Mouse (Mus musculus) myocyte (in vitro differentiated cells): ENCODE data around the gene 4931428F04Rik. TPM values are rescaled to one million over a fixed set of nuclear protein-coding genes. Genes with fewer than 3 reads are reported as not detected.
A peak's percentile ranks its signal among the peaks of the same experiment; 100 is the strongest.
"Not testable (repeated sequence)": the region's sequence is repeated elsewhere in the genome, so short reads cannot be mapped to it uniquely, and the experiment has no call there.

Experiments
- H3K27me3 ChIP-seq: one replicate; pipeline ENCODE4 v1.6.1; 2011; ENCODE audit not compliant: control insufficient read depth, insufficient read depth, insufficient read length
- H3K36me3 ChIP-seq: one replicate; pipeline ENCODE4 v1.6.1; 2011; ENCODE audit not compliant: control insufficient read depth, insufficient read depth
- H3K4me2 ChIP-seq: one replicate; pipeline ENCODE4 v1.6.1; 2011; ENCODE audit warnings: low read depth, control low read depth
- H3K4me3 ChIP-seq: one replicate; pipeline ENCODE4 v1.5.1; 2011; ENCODE audit warnings: mild to moderate bottlenecking, control low read depth, moderate library complexity
- H3K79me2 ChIP-seq: one replicate; pipeline ENCODE4 v1.6.1; 2011; ENCODE audit not compliant: control insufficient read depth, insufficient read depth
- H3ac ChIP-seq: one replicate; pipeline ENCODE4 v1.6.1; 2011; ENCODE audit not compliant: control insufficient read depth, insufficient read length
- CEBPB ChIP-seq: IDR thresholded peaks from 2 replicates; pipeline ENCODE4 v1.6.1; 2011; ENCODE audit warnings: mild to moderate bottlenecking, moderate library complexity; ENCODE audit not compliant: poor library complexity, insufficient read depth, severe bottlenecking
- E2F4 ChIP-seq: IDR thresholded peaks from one replicate; pipeline ENCODE4 v1.6.1; 2011; ENCODE audit warnings: mild to moderate bottlenecking, control low read depth, moderate library complexity; ENCODE audit not compliant: insufficient read depth
- MAX ChIP-seq: IDR thresholded peaks from one replicate; pipeline ENCODE4 v1.6.1; 2011; ENCODE audit warnings: low read depth, mild to moderate bottlenecking, control low read depth
- MYOD1 ChIP-seq, 3 experiments: IDR thresholded peaks; one replicate each; pipeline ENCODE4 v1.6.1; 2011; ENCODE audit warnings: control low read depth in 2 of 3, low read depth in 2 of 3, mild to moderate bottlenecking in 2 of 3, moderate library complexity in 1 of 3; ENCODE audit not compliant: insufficient read length in 2 of 3, control insufficient read depth in 1 of 3
- MYOG ChIP-seq, 3 experiments: IDR thresholded peaks; one replicate each; pipeline ENCODE4 v1.6.1; 2011; ENCODE audit warnings: control low read depth in 2 of 3, low read depth in 2 of 3, mild to moderate bottlenecking in 2 of 3; ENCODE audit not compliant: insufficient read length in 2 of 3, control insufficient read depth in 1 of 3, insufficient read depth in 1 of 3
- POLR2A ChIP-seq: IDR thresholded peaks from one replicate; pipeline ENCODE4 v1.6.1; 2011; ENCODE audit warnings: low read depth, mild to moderate bottlenecking, control low read depth, moderate library complexity; ENCODE audit not compliant: insufficient read length
- POLR2AphosphoS2 ChIP-seq: IDR thresholded peaks from one replicate; pipeline ENCODE4 v1.6.1; 2011; ENCODE audit warnings: low read depth, control low read depth; ENCODE audit not compliant: insufficient read length
- REST ChIP-seq: IDR thresholded peaks from one replicate; pipeline ENCODE4 v1.6.1; 2011; ENCODE audit warnings: mild to moderate bottlenecking, control low read depth, moderate library complexity; ENCODE audit not compliant: insufficient read depth, insufficient read length
- SRF ChIP-seq: IDR thresholded peaks from one replicate; pipeline ENCODE4 v1.6.1; 2011; ENCODE audit warnings: low read depth; ENCODE audit not compliant: control insufficient read depth, insufficient read length
- TCF12 ChIP-seq: IDR thresholded peaks from one replicate; pipeline ENCODE4 v1.6.1; 2011; ENCODE audit warnings: mild to moderate bottlenecking, control low read depth; ENCODE audit not compliant: poor library complexity, insufficient read depth, severe bottlenecking
- TCF3 ChIP-seq: IDR thresholded peaks from one replicate; pipeline ENCODE4 v1.6.1; 2011; ENCODE audit warnings: low read depth, control low read depth; ENCODE audit not compliant: insufficient read length
- USF1 ChIP-seq: IDR thresholded peaks from one replicate; pipeline ENCODE4 v1.6.1; 2011; ENCODE audit warnings: low read depth, mild to moderate bottlenecking, control low read depth, moderate library complexity
- polyA plus RNA-seq: library from polyadenylated mRNA; unstranded; fragments of >200 nt; fragmentation: generic; extraction: Trizol; gene quantifications from one replicate; pipeline ENCODE4 v1.2.1, GENCODE M21; 2012; ENCODE audit warnings: missing spikeins

The 4931428F04Rik gene
- polyA plus RNA-seq, 1 experiment: 6.2 TPM

DNA sequence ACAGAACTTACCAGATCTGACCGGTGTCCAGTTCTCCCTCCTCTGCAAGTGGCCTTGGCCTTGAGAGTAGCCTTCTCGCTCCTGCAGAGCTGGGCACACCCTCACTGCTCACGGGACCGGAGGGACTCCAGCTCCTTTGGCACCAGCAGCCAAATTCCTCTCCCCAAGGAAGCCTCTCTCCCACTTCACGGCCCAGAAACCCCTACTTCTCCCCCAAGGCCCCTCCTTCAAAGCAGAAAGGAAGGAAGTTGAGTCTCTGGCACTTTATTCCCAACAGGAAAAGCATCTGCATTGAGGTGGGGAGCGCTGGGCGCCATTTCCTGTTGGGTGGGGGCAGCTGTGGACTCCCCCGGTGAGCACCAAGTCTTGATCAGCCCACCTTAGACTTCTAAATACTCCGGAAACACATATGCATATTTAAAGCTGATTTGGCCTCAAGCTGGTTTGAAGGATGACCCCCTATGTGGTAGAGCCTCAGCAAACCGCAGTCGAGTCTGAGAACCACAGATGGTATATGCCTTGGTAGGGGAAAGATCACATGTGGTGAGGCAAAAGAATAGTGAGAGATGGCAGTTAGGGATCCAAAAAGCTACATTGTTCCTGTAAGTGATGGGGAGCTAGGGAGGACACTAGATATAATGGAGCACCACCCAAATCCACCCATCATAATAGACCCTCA, 6.4 kb upstream of the 4931428F04Rik start, which contains the start of gene Exoc3l:
TSS of gene Exoc3l (minus strand) at position 207 of the 679 bp plus-strand sequence.
- no peak within 1 kb of the TSS for H3ac ChIP-seq
- peaks cover 19% of the 10 kb centered on the region for H3K36me3 ChIP-seq
- no peak for TF ChIP-seq SRF
- TF ChIP-seq E2F4: no peak
- no peak for TF ChIP-seq MYOD1 (IDR thresholded peaks at IDR 0.05; ENCODE audit: control insufficient read depth in 1 of 3, insufficient read length in 2 of 3, low read depth in 2 of 3)
- no peak for TF ChIP-seq POLR2AphosphoS2
- no peak for TF ChIP-seq TCF3
- TF ChIP-seq REST: no peak
- no peak for TF ChIP-seq CEBPB
- TF ChIP-seq MYOG (IDR thresholded peaks at IDR 0.05; ENCODE audit: control insufficient read depth in 1 of 3, insufficient read depth in 1 of 3, insufficient read length in 2 of 3, low read depth in 2 of 3): no peak
- H3K4me3 ChIP-seq: peak within 1 kb of the TSS; percentile 93
- H3K4me2 ChIP-seq: peak within 1 kb of the TSS; percentile 95
- H3K79me2 ChIP-seq: peaks cover 32% of the 10 kb centered on the region
- no peaks in the 10 kb centered on the region for H3K27me3 ChIP-seq

DNA sequence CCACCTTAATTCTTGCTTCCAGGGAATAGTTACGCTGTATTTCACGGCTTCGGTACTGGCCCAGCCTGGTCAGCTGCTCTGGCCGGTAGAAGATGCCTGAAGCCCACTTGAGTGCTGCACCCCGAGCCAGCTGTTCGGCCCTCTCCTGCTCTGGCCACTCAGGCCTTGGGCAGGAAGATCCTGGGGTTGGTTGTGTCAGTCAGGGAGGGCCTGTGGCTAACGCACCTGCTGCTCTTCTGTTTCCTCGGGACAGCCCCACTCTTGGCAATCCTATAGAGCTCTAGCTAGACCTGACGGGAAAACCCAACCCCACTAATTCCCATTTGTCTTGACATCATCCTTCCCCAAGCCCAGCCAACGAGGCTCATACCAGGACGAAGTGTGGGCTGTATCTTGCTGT, 5.6 kb upstream of the 4931428F04Rik start:
- TF ChIP-seq MAX (no peak), TCF12 (peak; percentile 80), E2F4 (no peak), REST (no peak), SRF (no peak), POLR2A (no peak), TCF3 (peak; percentile 64), MYOG (IDR thresholded peaks at IDR 0.05; ENCODE audit: control insufficient read depth in 1 of 3, insufficient read depth in 1 of 3, insufficient read length in 2 of 3, low read depth in 2 of 3) (peak; percentile 89 to 99 (median 96)), MYOD1 (IDR thresholded peaks at IDR 0.05; ENCODE audit: control insufficient read depth in 1 of 3, insufficient read length in 2 of 3, low read depth in 2 of 3) (peak; percentile 39 to 97 (median 95)), CEBPB (no peak), POLR2AphosphoS2 (no peak)
- H3K27me3 ChIP-seq: no peaks in the 10 kb centered on the region
- H3ac ChIP-seq: no peak overlapping the region
- peak overlapping the region; percentile 93 for H3K4me3 ChIP-seq
- H3K79me2 ChIP-seq: peaks cover 25% of the 10 kb centered on the region
- H3K4me2 ChIP-seq: peak overlapping the region; percentile 95
- peaks cover 12% of the 10 kb centered on the region for H3K36me3 ChIP-seq

DNA sequence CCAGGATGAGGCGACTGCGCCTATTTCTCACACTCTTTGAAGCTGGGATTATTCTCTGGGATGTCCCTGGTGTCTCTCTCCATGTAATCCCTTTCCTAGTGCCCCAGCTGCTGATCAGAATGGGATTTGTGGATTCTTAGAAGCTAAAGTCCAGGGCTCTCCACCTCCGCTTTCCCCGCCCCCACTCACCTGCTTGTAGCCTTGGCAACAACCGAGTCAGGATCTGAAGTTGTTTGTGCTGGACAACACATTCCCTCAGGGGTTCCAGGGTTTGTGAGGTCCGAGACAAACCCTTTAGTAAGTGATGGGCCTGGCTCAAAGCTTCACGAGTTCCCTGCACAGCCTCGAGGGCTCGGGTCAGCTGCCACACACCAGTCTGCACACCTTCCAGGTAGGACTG, 5.1 kb upstream of the 4931428F04Rik start:
- H3K4me2 ChIP-seq: peak overlapping the region; percentile 95
- peaks cover 23% of the 10 kb centered on the region for H3K79me2 ChIP-seq
- H3K4me3 ChIP-seq: peak overlapping the region; percentile 93
- no peak overlapping the region for H3ac ChIP-seq
- H3K36me3 ChIP-seq: peaks cover 7% of the 10 kb centered on the region
- H3K27me3 ChIP-seq: no peaks in the 10 kb centered on the region
- no peak for TF ChIP-seq CEBPB
- no peak for TF ChIP-seq USF1
- TF ChIP-seq MAX: no peak
- TF ChIP-seq POLR2AphosphoS2: no peak
- TF ChIP-seq MYOD1 (IDR thresholded peaks at IDR 0.05; ENCODE audit: control insufficient read depth in 1 of 3, insufficient read length in 2 of 3, low read depth in 2 of 3): no peak
- no peak for TF ChIP-seq SRF
- no peak for TF ChIP-seq TCF12
- no peak for TF ChIP-seq POLR2A
- no peak for TF ChIP-seq TCF3
- no peak for TF ChIP-seq REST
- no peak for TF ChIP-seq E2F4
- no peak for TF ChIP-seq MYOG (IDR thresholded peaks at IDR 0.05; ENCODE audit: control insufficient read depth in 1 of 3, insufficient read depth in 1 of 3, insufficient read length in 2 of 3, low read depth in 2 of 3)

DNA sequence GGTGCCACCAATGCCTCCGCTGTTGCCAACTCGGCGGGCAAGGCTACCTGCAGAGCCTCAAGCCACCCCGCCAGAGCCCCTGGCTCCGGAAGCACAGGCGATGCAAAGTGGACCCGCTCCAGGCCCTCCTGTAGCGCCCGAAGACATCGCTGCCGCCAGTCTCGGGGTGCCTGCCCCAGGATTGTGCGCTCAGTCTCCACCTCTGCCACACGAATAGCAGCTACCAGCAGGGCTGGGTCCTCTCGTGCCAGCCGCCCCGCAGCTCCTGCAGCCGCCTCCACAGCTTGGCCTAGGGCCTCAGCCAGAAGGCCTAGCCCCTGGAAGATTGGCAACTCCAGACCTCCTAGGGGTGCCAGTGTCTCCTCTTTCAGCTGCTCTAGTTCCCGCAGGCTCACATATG, 3.7 kb upstream of the 4931428F04Rik start:
- no peak overlapping the region for H3K4me3 ChIP-seq
- H3K4me2 ChIP-seq: peak overlapping the region; percentile 95
- H3ac ChIP-seq: no peak overlapping the region
- H3K79me2 ChIP-seq: peaks cover 13% of the 10 kb centered on the region
- no peak for TF ChIP-seq E2F4
- TF ChIP-seq POLR2AphosphoS2: no peak
- no peak for TF ChIP-seq MAX
- no peak for TF ChIP-seq USF1
- TF ChIP-seq POLR2A: no peak
- no peaks in the 10 kb centered on the region for H3K36me3 ChIP-seq
- no peaks in the 10 kb centered on the region for H3K27me3 ChIP-seq

DNA sequence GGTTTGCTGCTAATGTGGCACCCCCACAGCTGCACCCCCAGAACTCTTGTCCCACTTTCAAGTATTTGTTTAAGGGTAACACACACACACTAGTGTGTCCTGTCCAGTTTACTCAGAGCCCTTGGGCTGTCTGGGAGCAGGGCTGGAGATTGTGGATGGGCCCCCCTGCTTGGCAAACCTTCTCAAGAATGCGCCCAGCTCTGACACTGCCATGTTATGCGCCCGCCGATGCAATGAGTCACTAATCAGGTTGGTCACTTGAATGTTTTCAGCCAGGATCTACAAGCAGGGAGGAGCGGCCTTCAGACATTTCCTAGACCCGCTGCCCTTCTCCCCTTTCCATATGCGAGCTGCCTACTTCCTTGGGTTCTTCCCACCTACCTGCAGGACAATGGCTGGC, 2.8 kb upstream of the 4931428F04Rik start:
- Histone ChIP-seq H3K4me2 (peak overlapping the region; percentile 21), H3ac (no peak overlapping the region)
- no peak for TF ChIP-seq POLR2A
- TF ChIP-seq E2F4: no peak
- TF ChIP-seq MAX: no peak
- no peak for TF ChIP-seq CEBPB
- no peak for TF ChIP-seq POLR2AphosphoS2
- no peak for TF ChIP-seq MYOG (IDR thresholded peaks at IDR 0.05; ENCODE audit: control insufficient read depth in 1 of 3, insufficient read depth in 1 of 3, insufficient read length in 2 of 3, low read depth in 2 of 3)
- no peak for TF ChIP-seq USF1
- no peak for TF ChIP-seq MYOD1 (IDR thresholded peaks at IDR 0.05; ENCODE audit: control insufficient read depth in 1 of 3, insufficient read length in 2 of 3, low read depth in 2 of 3)
- TF ChIP-seq SRF: no peak
- no peak for TF ChIP-seq TCF12
- no peak for TF ChIP-seq TCF3
- TF ChIP-seq REST: no peak

DNA sequence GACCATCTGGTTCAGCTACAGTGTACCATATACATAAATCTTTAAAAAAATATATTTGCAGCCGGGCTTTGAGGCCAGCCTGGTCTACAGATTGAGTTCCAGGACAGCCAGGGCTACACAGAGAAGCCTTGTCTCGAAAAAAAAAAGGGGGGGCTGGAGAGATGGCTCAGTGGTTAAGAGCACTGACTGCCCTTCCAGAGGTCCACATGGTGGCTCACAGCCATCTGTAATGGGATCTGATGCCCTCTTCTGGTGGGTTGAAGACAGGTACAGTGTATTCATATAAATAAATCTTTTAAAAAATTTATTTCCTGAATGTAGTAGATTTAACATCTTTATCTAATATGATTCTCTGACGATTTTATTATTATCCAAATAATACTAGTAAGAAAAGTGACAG, 2.1 kb upstream of the 4931428F04Rik start:
- H3K4me2 ChIP-seq, H3K27me3 ChIP-seq, H3ac ChIP-seq, H3K4me3 ChIP-seq, H3K36me3 ChIP-seq: not testable (repeated sequence)
- H3K79me2 ChIP-seq: peaks cover 14% of the 10 kb centered on the region

More for the DNA sequence above, 2.8 kb upstream of the 4931428F04Rik start:
- Histone ChIP-seq H3K4me3 (no peak overlapping the region), H3K36me3 (no peaks in the 10 kb centered on the region), H3K27me3 (no peaks in the 10 kb centered on the region), H3K79me2 (peaks cover 16% of the 10 kb centered on the region)

DNA sequence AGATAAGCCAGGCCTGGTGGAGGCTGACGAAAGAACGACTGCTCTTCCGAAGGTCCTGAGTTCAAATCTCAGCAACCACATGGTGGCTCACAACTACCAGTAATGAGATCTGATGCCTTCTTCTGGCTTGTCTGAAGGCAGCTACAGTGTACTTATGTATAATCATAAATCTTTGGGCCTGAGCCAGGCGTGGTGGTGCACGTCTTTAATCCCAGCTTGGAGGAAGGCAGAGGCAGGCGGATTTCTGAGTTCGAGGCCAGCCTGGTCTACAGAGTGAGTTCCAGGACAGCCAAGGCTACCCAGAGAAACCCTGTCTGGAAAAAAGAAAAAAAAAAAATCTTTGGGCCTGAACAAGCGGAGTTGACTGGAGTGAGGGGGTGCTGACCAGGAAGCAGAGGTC, 1.7 kb upstream of the 4931428F04Rik start:
- peaks cover 18% of the 10 kb centered on the region for H3K79me2 ChIP-seq
- not testable (repeated sequence) for H3K36me3 ChIP-seq, H3K4me3 ChIP-seq, H3K27me3 ChIP-seq, H3K4me2 ChIP-seq, H3ac ChIP-seq
